Mouse (Mus musculus) Muller cell, postnatal 12 days (primary cell): ENCODE measurements at regions not wholly inside any gene's neighbourhood (a gene's known extent, or its start where the extent isn't known, plus 50 kb on each side); places are given as distances from the start of the nearest gene placed in this dataset.

Experiments used
- DNase-seq: peaks from one replicate; pipeline ENCODE4 v3.0.0-alpha.2; 2015; ENCODE audit errors: inconsistent ontology term

DNA sequence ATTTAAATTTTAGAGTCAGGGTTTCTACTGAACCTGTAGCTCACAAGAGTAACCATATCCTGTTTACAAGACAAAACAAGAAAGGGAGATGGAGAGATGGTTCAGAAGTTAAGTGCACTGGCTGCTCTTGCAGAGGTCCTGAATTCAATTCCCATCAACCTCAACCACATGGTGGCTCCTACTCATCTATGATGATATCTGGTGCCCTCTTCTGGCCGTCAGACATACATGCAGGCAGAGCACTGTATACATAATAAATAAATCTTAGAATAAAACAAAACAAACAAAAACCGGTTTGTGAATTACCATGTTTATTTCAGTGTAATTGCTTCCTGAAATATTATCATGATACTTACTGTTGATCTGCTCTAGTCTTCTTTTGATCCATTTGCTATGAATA lies 845.4 kb downstream of the Pcdh18 start:
- DNase-seq = no peak

GRCm38 (mm10) chr3:48890403-48890802 lies 866.7 kb downstream of the Pcdh18 start:
- DNase-seq = no peak

- no peak for DNase-seq
Measured at GRCm38 (mm10) chr3:48887885-48888284, 869.2 kb downstream of the Pcdh18 start.

DNA sequence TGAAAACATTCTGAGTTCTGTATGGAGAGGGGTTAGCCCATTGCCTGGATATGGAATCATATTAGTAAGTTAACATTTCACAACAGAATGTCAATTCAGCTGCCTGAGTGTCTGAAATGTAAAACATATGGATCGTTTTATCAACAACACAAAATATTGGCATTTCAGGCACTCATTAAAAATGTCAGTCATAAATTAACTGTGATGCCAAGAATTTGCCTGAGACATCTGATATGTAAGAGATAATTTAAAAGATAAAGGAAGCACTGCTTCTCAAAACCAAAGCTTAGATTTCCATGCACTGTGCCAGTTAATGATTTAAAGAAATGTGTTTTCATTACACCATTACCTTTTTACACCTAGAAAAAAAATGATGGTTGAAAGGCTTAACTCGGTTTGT lies 887.6 kb downstream of the Pcdh18 start:
- DNase-seq = no peak

GRCm38 (mm10) chr3:48846049-48846653 lies 911.0 kb downstream of the Pcdh18 start:
- DNase-seq = peak; percentile 21

DNA sequence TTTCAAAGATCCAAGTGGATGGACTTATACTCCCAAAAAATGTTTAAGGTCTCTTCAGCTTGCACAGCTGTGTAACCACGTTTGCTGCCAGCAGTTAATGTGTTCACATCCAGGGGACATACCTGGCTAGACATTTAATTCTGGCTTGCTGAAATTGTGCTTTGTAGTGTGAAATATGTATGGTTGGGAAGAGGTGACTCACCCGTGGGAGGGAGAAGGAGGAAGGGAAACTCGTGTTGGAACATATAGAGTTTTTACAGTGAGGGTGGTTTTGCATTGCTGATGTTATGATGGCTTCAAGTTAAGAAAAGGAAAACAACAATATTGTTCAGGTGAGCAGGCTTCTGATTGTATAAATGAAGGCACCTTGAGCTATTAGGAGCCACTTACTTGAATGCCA lies 916.4 kb downstream of the Pcdh18 start:
- no peak for DNase-seq

GRCm38 (mm10) chr3:48823360-48823759 lies 933.8 kb downstream of the Pcdh18 start:
- no peak for DNase-seq

- peak; percentile 37 for DNase-seq
Measured at GRCm38 (mm10) chr3:48804398-48804797, 952.7 kb downstream of the Pcdh18 start.

GRCm38 (mm10) chr3:48771709-48772108 lies 985.4 kb downstream of the Pcdh18 start:
- DNase-seq = no peak
